Mouse (Mus musculus): Measurements from ENCODE around the gene Actr1a.

Gene Actr1a

DNA sequence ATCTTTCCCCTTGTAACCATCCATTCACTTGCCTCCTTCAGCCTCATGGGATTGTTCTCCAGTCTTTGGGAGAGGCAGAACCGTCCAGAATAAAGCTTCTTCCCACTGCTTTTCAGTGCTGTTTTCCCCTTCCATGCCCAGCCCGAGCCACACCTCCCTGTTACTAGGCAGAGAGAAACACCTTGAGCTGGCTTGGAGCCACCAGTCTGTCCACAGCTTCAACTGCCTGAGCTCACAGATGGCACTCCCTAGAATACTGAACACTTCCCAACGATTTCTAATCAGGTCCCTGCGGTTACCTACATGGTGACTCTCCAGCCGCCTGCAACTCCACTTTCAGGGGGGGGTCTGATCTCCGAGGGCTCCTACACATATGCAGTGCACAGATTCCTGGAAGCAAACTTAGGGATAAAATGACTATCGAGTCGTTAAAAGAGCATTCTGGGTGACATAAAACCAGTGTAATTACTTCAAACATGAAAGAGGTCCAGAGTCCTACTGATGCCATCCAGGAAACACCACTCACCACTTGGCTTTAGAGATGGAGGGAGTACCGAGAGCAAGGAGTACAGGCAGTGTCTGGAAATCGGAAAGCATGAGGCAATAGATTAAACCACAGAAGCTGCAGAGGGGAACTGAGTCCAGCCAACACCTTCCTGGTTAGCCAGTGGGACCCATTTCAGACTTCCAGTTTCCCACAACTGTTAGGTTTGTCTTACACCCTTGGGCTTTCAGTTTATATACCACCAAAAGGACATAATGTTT lies 45.2 kb downstream of the Actr1a start, which contains the start of gene 2310034G01Rik:
Gene 2310034G01Rik (minus strand): TSS at position 135 of the 765 bp plus-strand sequence.
- DNase-seq (ENCODE audit: low spot score), result no peak

- DNase-seq (ENCODE audit: low spot score), result no peak
These were observed 46.0 kb downstream of the Actr1a start for GRCm38 (mm10) chr19:46349550-46349949.

- DNase-seq (ENCODE audit: low spot score), result no peak
These were observed 46.6 kb downstream of the Actr1a start for GRCm38 (mm10) chr19:46348761-46349458.

DNA sequence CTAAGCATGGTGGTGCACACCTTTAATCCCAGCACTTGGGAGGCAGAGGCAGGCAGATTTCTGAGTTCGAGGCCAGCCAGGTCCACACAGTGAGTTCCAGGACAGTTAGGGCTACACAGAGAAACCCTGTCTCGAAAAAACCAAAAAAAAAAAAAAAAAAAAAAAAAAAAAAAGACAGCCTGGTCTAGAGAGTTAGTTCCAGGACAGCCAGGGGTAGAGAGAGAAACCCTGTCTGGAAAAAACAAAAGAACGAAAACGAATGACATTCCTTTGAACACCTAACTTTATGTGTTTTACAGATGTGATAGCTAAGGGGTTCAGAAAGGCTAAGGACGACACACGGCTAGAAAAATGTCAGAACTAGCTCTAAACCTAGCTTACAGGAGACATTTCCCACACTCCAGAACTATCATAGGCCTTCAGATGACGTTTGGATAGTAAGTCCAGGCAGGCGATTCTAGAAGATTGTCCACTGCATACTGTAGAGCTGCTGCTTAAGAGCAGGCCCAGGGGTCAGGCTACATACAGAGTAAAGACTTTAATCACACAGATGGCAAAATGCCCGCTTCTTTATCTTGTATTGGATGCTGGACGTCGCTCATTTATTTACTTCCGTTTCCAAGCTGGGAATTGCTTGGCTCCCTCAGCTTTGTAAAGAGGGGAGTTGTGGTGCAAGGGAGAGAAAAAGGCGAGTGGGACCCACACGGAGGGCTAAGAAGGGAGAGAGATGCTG lies 47.4 kb downstream of the Actr1a start:
- no peak for DNase-seq (ENCODE audit: low spot score)

DNA sequence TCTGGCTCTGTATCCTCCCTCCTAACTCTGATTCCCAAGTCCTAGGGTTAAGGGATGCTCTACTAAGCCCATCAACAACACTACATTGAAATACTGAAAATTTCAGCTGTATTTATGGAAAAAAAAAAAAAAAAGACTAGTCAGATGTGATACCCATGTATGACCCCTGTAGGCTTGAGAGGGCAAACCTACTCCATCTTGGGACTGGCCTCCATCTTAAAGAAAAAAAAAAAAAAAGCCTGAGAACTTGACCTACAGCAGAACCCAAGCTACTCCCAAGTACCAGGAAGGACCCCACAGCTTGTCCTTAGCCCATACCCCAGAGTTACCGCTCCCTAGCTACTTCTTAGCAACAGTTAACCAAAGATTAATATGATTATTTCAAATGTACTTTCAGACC lies 48.4 kb downstream of the Actr1a start:
- DNase-seq (ENCODE audit: low spot score), result no peak

DNA sequence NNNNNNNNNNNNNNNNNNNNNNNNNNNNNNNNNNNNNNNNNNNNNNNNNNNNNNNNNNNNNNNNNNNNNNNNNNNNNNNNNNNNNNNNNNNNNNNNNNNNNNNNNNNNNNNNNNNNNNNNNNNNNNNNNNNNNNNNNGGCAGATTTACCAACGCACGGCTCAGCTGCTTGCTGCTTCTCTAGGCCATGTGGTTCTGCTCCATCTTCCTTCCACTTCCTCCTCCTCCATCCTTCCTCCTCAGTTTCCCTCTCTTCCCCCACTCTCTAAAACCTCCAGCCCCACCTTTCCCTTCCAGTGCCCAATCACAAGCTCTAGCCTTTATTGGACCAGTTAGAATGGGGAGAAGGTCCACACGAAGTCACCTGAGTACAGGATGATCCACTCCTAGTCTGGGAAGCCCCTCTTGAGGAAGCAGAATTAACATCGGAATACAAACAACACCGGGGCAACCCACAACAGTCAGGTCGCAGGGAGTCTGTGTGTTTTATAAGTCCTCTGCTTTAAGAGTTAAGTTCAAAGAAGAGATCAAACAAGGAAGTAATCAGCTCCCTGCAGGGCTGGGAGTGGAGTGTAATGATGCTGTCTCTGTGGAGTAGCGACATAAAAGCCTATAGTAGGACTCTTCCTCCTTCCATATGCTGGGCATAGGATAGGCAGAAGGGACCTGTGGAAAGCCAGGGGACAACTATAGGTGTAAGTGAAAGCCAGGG lies 50.7 kb downstream of the Actr1a start:
- DNase-seq (ENCODE audit: low spot score), result no peak

DNA sequence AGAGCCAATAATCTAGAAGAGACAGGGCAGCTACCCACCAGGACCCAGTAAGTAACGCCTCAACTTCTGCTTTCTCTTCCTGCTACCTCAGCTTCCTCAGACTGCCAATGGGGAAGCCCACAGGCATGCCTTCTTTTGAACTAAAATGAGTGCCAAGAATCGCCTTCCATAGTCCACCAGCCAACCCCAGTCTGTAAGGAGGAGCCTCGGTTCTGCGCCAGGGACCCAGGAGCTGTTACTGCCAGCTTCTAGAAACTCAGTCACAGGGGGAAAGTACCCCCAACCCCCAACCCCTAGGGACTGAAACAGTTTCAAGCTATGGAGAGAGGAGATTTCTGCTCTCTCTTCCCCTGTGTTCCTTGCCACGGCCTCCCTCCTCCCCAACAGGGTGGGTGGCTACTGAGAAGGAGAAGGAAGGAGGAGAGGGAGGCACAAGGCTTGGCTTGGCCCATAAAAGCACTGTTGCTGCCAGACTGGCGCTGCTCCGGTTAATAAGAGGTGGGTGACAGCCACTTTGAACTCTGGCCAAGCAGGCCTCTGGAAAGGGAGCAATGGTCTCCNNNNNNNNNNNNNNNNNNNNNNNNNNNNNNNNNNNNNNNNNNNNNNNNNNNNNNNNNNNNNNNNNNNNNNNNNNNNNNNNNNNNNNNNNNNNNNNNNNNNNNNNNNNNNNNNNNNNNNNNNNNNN lies 56.1 kb downstream of the Actr1a start:
- DNase-seq (ENCODE audit: low spot score), result no peak

DNA sequence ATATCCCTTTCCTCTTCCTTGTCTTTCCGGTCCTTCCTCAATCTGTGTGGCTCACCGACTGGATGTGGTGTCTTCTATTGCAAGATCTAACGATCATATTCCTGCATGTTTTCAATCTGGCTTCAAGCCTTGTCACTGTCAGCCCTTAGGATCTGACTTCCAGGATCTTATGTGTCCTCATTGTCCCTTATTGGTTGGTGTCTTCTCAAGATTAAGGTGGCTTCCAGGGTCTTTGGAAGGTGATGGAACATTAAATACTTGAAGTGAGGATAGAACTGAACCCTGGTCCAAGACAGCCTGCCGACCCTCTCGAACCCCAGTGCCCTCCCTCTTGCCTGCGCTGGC lies 56.6 kb downstream of the Actr1a start:
- DNase-seq (ENCODE audit: low spot score), result no peak

GRCm38 (mm10) chr19:46338331-46338936 lies 57.1 kb downstream of the Actr1a start, which contains the start of gene Cuedc2:
Gene Cuedc2 (minus strand): TSS chr19:46338702.
- peak; percentile 99 for DNase-seq (ENCODE audit: low spot score)

GRCm38 (mm10) chr19:46337719-46338330 lies 57.7 kb downstream of the Actr1a start:
- no peak for DNase-seq (ENCODE audit: low spot score)

GRCm38 (mm10) chr19:46333906-46334305 lies 61.6 kb downstream of the Actr1a start:
- no peak for DNase-seq (ENCODE audit: low spot score)

DNA sequence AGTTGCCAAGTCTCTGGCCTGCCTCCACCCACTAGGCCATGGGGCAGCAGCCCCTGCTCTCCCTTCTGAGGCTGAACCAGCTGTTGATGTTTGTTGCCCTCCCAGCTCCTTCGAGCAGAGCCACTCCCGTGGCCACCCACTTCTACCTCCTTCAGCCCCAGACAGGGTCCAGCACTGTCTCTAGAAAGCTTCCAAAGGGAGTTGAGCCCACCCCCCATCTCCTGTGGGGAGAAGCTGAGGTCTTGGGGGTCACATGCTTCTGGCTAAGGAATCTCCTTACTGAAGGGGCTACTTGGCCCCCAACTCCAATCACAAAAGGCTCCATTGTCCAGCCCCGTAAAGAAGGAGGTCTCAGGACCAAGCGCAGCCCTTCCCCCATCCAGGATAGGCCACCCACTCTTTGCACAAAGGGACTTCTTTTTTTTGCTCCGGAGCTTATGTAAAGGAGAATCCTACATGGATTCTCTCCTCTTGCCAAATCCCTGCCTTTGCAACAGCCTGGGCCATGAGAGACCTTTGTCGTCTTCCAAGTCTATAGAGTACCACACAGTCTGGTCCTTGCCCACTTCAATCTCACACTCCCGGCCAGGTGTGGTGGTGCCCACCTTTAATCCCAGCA lies 62.7 kb downstream of the Actr1a start:
- no peak for DNase-seq (ENCODE audit: low spot score)

- no peak for DNase-seq (ENCODE audit: low spot score)
These were observed 63.6 kb downstream of the Actr1a start for GRCm38 (mm10) chr19:46331936-46332335.

GRCm38 (mm10) chr19:46331326-46331725 lies 64.2 kb downstream of the Actr1a start:
- no peak for DNase-seq (ENCODE audit: low spot score)

DNA sequence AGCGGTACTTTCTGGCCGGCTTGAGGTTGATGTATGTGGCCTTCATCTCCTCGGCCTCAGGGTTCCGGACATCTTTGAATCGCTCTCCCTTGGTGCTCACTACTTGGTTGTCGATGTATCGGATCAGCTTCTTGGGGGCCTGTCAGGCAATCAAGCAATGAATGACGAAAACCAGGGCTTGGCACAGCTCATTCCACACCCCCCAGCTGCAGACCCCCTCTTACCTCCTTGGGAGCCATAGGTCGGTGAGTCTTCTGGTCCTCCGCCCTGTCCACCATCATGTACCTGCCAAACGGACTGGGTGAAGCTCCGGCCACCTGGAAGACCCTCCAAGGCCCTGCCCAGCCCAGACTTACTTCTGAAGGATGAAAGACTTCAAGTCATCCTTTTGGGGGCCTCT lies 64.9 kb downstream of the Actr1a start:
- no peak for DNase-seq (ENCODE audit: low spot score)

DNA sequence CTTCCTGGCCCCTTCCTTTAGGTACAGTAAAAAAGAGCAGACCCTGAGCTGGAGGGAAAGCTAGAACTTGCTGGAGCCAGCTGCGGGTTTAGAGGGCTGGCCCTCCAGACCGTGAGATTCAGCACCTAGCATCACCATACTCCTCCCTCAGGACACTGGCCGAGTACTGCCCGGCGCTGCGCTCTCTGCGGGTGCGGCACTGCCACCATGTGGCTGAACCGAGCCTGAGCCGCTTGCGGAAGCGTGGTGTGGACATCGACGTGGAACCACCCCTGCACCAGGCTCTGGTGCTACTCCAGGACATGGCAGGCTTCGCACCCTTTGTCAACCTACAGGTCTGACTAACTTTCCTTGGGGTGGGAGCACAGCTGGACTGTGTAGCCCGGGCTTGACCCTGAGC lies 65.6 kb downstream of the Actr1a start:
- no peak for DNase-seq (ENCODE audit: low spot score)

DNA sequence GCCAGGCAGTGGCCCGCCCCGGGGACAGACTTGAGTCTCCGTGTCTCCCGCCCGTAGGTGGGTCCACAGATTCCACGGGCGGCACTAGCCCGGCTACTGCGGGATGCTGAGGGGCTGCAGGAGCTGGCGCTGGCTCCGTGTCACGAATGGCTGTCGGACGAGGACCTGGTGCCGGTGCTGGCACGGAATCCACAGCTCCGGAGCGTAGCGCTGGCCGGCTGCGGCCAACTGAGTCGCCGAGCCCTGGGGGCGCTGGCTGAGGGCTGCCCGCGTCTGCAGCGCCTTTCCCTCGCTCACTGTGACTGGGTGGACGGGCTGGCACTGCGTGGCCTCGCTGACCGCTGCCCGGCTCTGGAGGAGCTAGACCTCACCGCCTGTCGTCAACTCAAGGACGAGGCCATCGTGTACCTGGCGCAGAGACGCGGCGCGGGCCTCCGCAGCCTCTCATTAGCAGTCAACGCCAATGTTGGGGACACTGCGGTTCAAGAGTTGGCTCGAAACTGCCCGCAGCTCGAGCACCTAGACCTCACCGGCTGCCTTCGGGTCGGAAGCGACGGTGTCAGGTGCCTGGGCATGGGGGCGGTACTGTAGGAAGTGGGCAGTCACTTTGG lies 66.4 kb downstream of the Actr1a start:
- DNase-seq (ENCODE audit: low spot score), result no peak

DNA sequence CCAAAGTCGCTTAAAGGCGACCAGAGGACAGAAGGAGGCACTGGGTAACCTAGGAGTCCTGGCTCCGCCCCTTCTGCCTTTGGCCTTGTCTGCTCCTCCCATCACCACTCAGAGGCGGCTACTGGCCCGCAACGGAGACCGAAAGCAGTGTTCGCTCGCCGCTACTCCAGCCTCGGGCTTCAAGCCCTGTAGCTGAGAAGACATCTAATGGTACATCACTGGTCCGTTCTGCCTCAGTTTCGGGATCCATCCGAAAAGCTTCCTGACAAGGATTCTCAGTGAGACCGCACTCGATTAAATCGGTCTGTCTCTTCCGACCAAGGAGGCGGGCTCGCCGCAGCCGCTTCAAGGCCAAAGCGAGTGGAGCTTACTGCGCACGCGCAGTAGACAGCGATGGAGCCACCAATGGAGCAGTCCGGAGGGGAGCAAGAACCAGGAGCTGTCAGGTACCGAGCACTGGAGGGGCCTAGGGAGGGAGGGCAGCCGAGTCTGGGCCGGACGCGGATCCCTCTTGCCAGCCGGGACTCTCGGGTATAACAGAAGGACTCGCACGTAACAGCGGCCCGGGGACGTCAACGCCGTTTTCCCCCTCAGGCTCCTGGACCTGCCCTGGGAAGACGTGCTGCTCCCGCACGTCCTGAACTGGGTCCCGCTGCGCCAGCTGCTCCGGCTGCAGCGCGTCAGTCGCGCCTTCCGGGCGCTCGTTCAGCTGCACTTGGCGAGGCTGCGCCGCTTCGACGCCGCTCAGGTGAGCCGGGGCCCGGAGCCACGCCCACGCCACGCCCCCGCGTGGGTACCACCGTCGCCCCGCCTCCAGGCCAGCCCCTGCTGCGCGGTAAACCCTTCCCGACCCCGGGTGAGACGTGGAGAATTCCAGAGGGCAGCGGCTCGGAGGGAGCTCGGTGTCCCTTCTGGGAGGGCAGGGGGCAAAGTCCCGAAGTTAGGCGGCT lies 67.2 kb downstream of the Actr1a start, which contains the start of gene Fbxl15:
Gene Fbxl15 (plus strand): TSS at position 104 of the 950 bp plus-strand sequence.
- peak; percentile 96 for DNase-seq (ENCODE audit: low spot score)
